ENCODE assay signal across 7 mouse cellular contexts in the genomic region with DNA sequence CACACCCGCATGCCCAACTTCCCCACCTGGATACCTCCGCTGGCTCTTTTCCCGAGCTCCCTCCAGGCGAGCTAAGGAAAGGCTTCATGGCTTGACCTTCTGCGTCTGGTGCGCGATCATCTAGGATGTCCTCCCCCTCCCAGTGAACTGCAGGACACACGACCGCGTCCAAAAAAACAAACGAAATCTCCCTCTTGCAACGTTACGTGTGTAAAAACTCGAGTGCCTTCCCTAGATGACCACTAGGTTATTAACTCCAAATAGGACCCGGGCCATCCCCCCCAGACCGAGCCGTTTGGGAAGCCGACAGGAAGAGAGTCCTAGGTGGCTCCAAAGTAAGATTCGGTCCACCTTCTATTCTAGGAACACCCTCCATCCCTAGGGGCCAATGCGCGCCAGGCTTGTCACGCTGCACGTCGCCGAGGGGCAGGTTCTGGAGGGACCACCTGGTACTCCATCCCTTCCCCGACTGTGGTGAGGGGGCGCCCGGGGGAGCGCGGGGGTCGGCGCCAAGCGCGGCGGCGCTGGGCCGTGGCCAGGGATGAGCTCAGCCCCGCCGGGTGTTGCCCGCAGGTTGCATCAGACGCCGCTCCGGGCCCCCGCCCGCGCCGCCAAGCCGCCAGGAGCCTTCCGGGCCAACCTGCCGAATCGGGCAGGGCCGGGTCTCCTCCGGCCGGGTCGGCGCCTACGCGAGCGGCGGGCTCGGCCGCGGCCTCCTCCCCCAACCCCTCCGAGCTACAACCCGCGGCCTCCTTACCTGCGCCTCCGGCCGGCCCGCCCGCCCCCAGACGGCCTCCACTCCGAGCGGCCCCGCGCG. TPM values are rescaled to one million over a fixed set of nuclear protein-coding genes. Genes with fewer than 3 reads are reported as not detected.
DNase-seq lines count a peak whose midpoint lies in the region; ATAC-seq and TF ChIP-seq lines count a peak whose summit lies in the region.

No protein-coding gene starts in this region.

- POLR2A ChIA-PET in Patski (lab: Charles Lee): interaction anchor here (0.7 to 1.3 kb wide), 2 partner anchors 8 to 55 kb away, joined by 3 read pairs; no protein-coding TSS in a partner anchor

- CTCF ChIA-PET in Patski (lab: Charles Lee): interaction anchor here (1.0 to 1.5 kb wide), 2 partner anchors 113 to 115 kb away, joined by 3 to 4 read pairs; no protein-coding TSS in a partner anchor

- H3K4me2 ChIP-seq in heart, embryonic 16.5 days (ENCODE audit: low read depth, low read length): peak overlapping the region; percentile 79

- no peak for TF ChIP-seq CTCF in Patski (IDR thresholded peaks at IDR 0.05)
- no peak for TF ChIP-seq CTCF in lung, adult 2 months (IDR thresholded peaks at IDR 0.05; ENCODE audit: insufficient read depth, low read length)

- WGBS in forebrain, embryonic 10.5 days: under 1% methylated on average over 77 of the region's 77 CpGs
- under 1% methylated on average over 75 of the region's 77 CpGs for WGBS in heart, embryonic 16.5 days
- whole genome bisulfite sequencing in lung, adult 2 months: under 1% methylated on average over 66 of the region's 77 CpGs

- H3K9me3 ChIP-seq in forebrain, embryonic 10.5 days: peaks cover 5% of the 10 kb centered on the region; the same call in 1 of the 2 replicates
- H3K9me3 ChIP-seq in heart, embryonic 16.5 days (replicated peaks; ENCODE audit: control insufficient read depth, low read length): 0 out of 2 replicates have a peak, but pooled peaks cover 2% of the 10 kb centered on the region

- H3K36me3 ChIP-seq in forebrain, embryonic 10.5 days (replicated peaks): peaks cover 24% of the 10 kb centered on the region
- no peaks in the 10 kb centered on the region; the same call in 1 of the 2 replicates for H3K36me3 ChIP-seq in heart, embryonic 16.5 days (ENCODE audit: control insufficient read depth, insufficient read depth)

- in situ Hi-C loops in Patski (cut with MboI; ENCODE audit: low pct_unique_long_range_greater_than_20kb): no loop called here

- DNase-seq in Patski (ENCODE audit: low read depth, low spot score): no peak
- DNase-seq in c-Kit-negative CD71-positive TER-119-positive erythroid progenitor cells, embryonic 14.5 days (ENCODE audit: low read depth, low spot score): peak; percentile 52
- DNase-seq in forebrain, embryonic 10.5 days (ENCODE audit: extremely low spot score, low spot score): peak; percentile 46
- peak; percentile 54 to 63 for DNase-seq in layer of hippocampus, adult 8-10 months (ENCODE audit: low spot score in 2 of 2)
- peak; percentile 72 for DNase-seq in lung, adult 2 months
- peak; percentile 56 for DNase-seq in retina, embryonic 14.5 days (ENCODE audit: low spot score)

- peak; percentile 10; the same call in 1 of the 2 replicates for TF ChIP-seq POLR2A in lung, adult 2 months (IDR thresholded peaks at IDR 0.05; ENCODE audit: borderline replicate concordance, extremely low read depth, low read depth, low read length)

- peak; percentile 48 for ATAC-seq in Patski
- peak; percentile 77 for ATAC-seq in heart, embryonic 16.5 days (replicated peaks; ENCODE audit: extremely low read depth, insufficient read depth, low FRiP score)

- peaks cover 27% of the 10 kb centered on the region for H3K4me1 ChIP-seq in forebrain, embryonic 10.5 days
- H3K4me1 ChIP-seq in heart, embryonic 16.5 days (ENCODE audit: control insufficient read depth, insufficient read depth, low read length): peaks cover 16% of the 10 kb centered on the region
- H3K4me1 ChIP-seq in lung, adult 2 months (ENCODE audit: control insufficient read depth, insufficient read depth, low read length): peaks cover 19% of the 10 kb centered on the region

- peak overlapping the region; percentile 99 for H3K4me3 ChIP-seq in forebrain, embryonic 10.5 days
- peak overlapping the region; percentile 75 for H3K4me3 ChIP-seq in heart, embryonic 16.5 days (ENCODE audit: low read length)
- H3K4me3 ChIP-seq in lung, adult 2 months (replicated peaks; ENCODE audit: extremely low read depth, low read depth, low read length): peak overlapping the region; percentile 98

- H3K27me3 ChIP-seq in Patski: no peaks in the 10 kb centered on the region
- no peaks in the 10 kb centered on the region for H3K27me3 ChIP-seq in forebrain, embryonic 10.5 days (ENCODE audit: poor library complexity, severe bottlenecking)
- H3K27me3 ChIP-seq in heart, embryonic 16.5 days (ENCODE audit: control insufficient read depth, insufficient read depth, low read length): no peaks in the 10 kb centered on the region

- peak overlapping the region; percentile 97 for H3K27ac ChIP-seq in forebrain, embryonic 10.5 days
- peak overlapping the region; percentile 80 for H3K27ac ChIP-seq in heart, embryonic 16.5 days (ENCODE audit: low read length)

- H3K9ac ChIP-seq in heart, embryonic 16.5 days (ENCODE audit: low read length): peak overlapping the region; percentile 82

RNA-seq across cellular contexts. Expression of gene Cebpg, which starts 0.5 kb away (rescaled TPM):
- polyA plus RNA-seq in Patski (2021): 30.2 TPM
- 45.0 and 46.3 TPM in 2 replicates for polyA plus RNA-seq in forebrain, embryonic 10.5 days (2016; fragmentation: Nextera tagmentation; extraction: Ambion mirVana)
- 19.7 and 19.8 TPM in 2 replicates for polyA plus RNA-seq in heart, embryonic 16.5 days (2015; fragmentation: Nextera tagmentation; extraction: Ambion mirVana)
- 10 to 100 TPM; 31.5 to 42.0 (median 36.7) TPM for total RNA-seq in layer of hippocampus, adult 8-10 months (2022)
- polyA plus RNA-seq in lung, adult 2 months (2012; rRNA removed): 10.3 and 13.5 TPM in 2 replicates
